Mouse (Mus musculus) stomach, embryonic 15.5 days (tissue): ENCODE data around the gene Fkbp14. TPM values are rescaled to one million over a fixed set of nuclear protein-coding genes. Genes with fewer than 3 reads are reported as not detected.

ENCODE experiments used
- ATAC-seq: fragments of 200-750 bp; cut with Nextera tagmentation; 2 replicates; pipeline ENCODE4 v1.8.0; 2017; ENCODE audit warnings: low read depth, moderate number of reproducible peaks, moderate TSS enrichment; ENCODE audit not compliant: insufficient read depth, low FRiP score
- H3K27ac ChIP-seq: fragments of 300-500 bp; sonication (generic); 2 replicates; pipeline ENCODE4 v1.5.1; 2015; ENCODE audit warnings: mild to moderate bottlenecking, inconsistent platforms
- H3K27me3 ChIP-seq: fragments of 300-500 bp; sonication (generic); replicated peaks from 2 replicates; pipeline ENCODE4 v1.6.1; 2015; ENCODE audit warnings: inconsistent platforms
- H3K36me3 ChIP-seq: fragments of 300-500 bp; sonication (generic); 2 replicates; pipeline ENCODE4 v1.6.1; 2015; ENCODE audit warnings: inconsistent platforms
- H3K4me1 ChIP-seq: fragments of 300-500 bp; sonication (generic); 2 replicates; pipeline ENCODE4 v1.6.1; 2015; ENCODE audit warnings: inconsistent platforms
- H3K4me2 ChIP-seq: fragments of 300-500 bp; sonication (generic); 2 replicates; pipeline ENCODE4 v1.6.1; 2015; ENCODE audit warnings: mild to moderate bottlenecking, inconsistent platforms
- H3K4me3 ChIP-seq: fragments of 300-500 bp; sonication (generic); replicated peaks from 2 replicates; pipeline ENCODE4 v1.5.1; 2015; ENCODE audit warnings: inconsistent platforms
- H3K9ac ChIP-seq: fragments of 300-500 bp; sonication (generic); 2 replicates; pipeline ENCODE4 v1.6.1; 2015; ENCODE audit warnings: inconsistent platforms
- H3K9me3 ChIP-seq: fragments of 300-500 bp; sonication (generic); 2 replicates; pipeline ENCODE4 v1.6.1; 2016; ENCODE audit warnings: inconsistent platforms
- WGBS: fragments of 180-500 bp; shearing (Covaris S2); methylation state at CpG from one replicate; pipeline ENCODE4 v1.1.7; 2015; 5-methylcytosine and 5-hydroxymethylcytosine counted together
- polyA plus RNA-seq: library from polyadenylated mRNA; unstranded; fragments of >200 nt; fragmentation: Nextera tagmentation; extraction: Ambion mirVana; gene quantifications from 2 replicates; pipeline ENCODE4 v1.2.1, GENCODE M21; 2015

Gene Fkbp14
- polyA plus RNA-seq, 1 experiment from 2014 or later, result 28.0 TPM

DNA sequence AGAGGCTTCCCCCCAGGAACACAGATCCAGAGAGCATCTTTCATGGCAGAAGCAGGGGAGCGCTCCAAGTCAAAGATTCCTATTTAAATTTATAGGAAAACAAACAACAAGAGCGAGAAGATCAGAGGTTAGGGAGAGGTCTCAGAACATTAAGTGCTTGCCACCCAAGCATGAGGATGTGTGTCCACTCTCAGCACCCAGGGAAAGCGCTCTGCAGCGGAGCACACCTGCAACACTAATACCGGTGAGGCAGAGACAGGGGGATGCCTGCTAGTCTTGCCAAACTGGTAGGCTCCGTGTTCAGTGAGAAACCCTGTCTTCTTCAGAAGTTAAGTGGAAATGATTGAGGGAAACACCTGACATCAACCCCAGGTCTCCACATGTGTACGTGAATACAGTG is 57.7 kb downstream of the Fkbp14 start:
- Histone ChIP-seq H3K4me3 (no peak overlapping the region), H3K9me3 (no peaks in the 10 kb centered on the region), H3K4me2 (no peak overlapping the region), H3K27ac (no peak overlapping the region), H3K36me3 (no peaks in the 10 kb centered on the region), H3K27me3 (no peaks in the 10 kb centered on the region), H3K9ac (no peak overlapping the region), H3K4me1 (no peaks in the 10 kb centered on the region)
- 86% methylated on average over 7 of the region's 7 CpGs for WGBS
- no peak for ATAC-seq

- Histone ChIP-seq H3K36me3 (no peaks in the 10 kb centered on the region), H3K9me3 (no peaks in the 10 kb centered on the region), H3K4me2 (no peak overlapping the region), H3K27me3 (no peaks in the 10 kb centered on the region), H3K9ac (no peak overlapping the region), H3K27ac (no peak overlapping the region), H3K4me1 (no peaks in the 10 kb centered on the region), H3K4me3 (no peak overlapping the region)
- WGBS, result 48% methylated on average over 3 of the region's 3 CpGs
- no peak for ATAC-seq
Measured at GRCm38 (mm10) chr6:54538773-54539173, 58.3 kb downstream of the Fkbp14 start.

DNA sequence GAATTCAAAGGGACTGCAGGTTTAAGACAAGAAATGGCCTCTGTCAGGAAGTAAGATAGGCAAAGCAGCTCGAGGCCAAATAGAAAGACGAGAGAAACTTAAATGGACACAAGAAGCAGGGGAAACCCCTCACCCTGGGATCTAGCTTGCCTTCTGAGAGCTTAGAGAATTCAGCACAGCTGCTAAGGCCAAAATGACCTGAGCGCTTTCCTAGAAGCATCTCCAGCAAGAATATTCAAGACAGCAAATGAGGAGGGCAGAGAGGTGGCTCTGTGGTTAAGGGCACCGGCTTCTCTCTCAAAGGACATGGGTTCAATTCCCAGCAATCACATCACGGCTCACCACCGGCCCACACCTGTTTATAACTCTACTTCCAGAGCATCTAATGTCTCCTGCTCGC is 60.1 kb downstream of the Fkbp14 start:
- H3K4me1 ChIP-seq, result no peaks in the 10 kb centered on the region
- H3K9me3 ChIP-seq, result no peaks in the 10 kb centered on the region
- H3K4me2 ChIP-seq, result no peak overlapping the region
- no peaks in the 10 kb centered on the region for H3K36me3 ChIP-seq
- no peak overlapping the region for H3K4me3 ChIP-seq
- 77% methylated on average over 7 of the region's 7 CpGs for WGBS
- no peak overlapping the region for H3K27ac ChIP-seq
- H3K9ac ChIP-seq, result no peak overlapping the region
- ATAC-seq, result no peak
- no peaks in the 10 kb centered on the region for H3K27me3 ChIP-seq

- no peak for ATAC-seq
- no peaks in the 10 kb centered on the region for H3K9me3 ChIP-seq
- 85% methylated on average over 4 of the region's 4 CpGs for WGBS
- no peak overlapping the region for H3K4me3 ChIP-seq
- no peak overlapping the region for H3K27ac ChIP-seq
- H3K27me3 ChIP-seq, result no peaks in the 10 kb centered on the region
- H3K4me1 ChIP-seq, result no peaks in the 10 kb centered on the region
- no peak overlapping the region for H3K4me2 ChIP-seq
- H3K9ac ChIP-seq, result no peak overlapping the region
- H3K36me3 ChIP-seq, result no peaks in the 10 kb centered on the region
Measured at GRCm38 (mm10) chr6:54535485-54535884, 61.6 kb downstream of the Fkbp14 start.

DNA sequence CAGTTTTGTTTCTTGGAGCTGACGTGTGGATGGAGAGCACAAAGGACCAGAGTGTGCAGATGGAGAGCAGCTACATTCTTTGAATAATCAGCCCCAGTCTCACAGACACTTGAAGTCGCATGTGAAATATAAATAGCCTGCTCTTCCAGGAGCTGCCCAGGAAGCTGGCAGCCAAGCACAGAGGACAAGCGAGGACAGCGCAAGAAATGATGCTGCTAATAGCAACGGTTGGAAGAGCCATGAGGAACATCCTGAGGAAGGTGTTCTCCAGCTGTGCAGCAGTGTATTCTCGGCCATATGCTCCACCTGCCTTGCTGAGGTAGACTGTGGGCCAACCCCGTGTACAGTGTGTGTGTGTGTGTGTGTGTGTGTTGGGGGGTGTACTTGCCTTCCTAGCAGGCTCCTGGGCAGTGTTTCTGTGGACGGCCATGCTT is 66.0 kb downstream of the Fkbp14 start:
- no peaks in the 10 kb centered on the region for H3K4me1 ChIP-seq
- no peak overlapping the region for H3K4me3 ChIP-seq
- H3K27ac ChIP-seq, result no peak overlapping the region
- WGBS, result 60% methylated on average over 8 of the region's 8 CpGs
- H3K36me3 ChIP-seq, result no peaks in the 10 kb centered on the region
- no peaks in the 10 kb centered on the region for H3K9me3 ChIP-seq
- no peak overlapping the region for H3K4me2 ChIP-seq
- ATAC-seq, result no peak
- no peak overlapping the region for H3K9ac ChIP-seq
- no peaks in the 10 kb centered on the region for H3K27me3 ChIP-seq

DNA sequence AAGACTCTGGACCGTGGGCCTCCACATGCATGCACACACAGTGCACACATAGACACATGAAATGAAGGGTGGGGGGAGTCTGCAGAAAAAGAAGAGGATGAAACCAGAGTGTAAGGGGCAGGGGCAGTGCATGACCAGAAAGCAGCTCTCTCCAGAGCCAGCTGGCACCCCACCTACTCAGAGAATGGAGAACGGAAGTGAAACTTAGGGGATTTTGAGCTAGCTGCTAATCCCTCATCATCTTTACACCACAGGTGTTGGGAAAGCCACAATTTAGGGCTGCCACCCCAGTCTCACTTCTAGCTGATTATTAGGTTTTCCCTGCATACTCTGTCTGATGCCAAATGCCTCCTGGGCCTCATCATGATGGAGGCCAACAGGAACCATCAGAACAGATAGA is 66.9 kb downstream of the Fkbp14 start:
- H3K4me2 ChIP-seq, result no peak overlapping the region
- H3K4me3 ChIP-seq, result no peak overlapping the region
- H3K27ac ChIP-seq, result no peak overlapping the region
- no peaks in the 10 kb centered on the region for H3K36me3 ChIP-seq
- H3K9ac ChIP-seq, result no peak overlapping the region
- 84% methylated on average over 2 of the region's 2 CpGs for WGBS
- no peaks in the 10 kb centered on the region for H3K27me3 ChIP-seq
- H3K9me3 ChIP-seq, result no peaks in the 10 kb centered on the region
- no peaks in the 10 kb centered on the region for H3K4me1 ChIP-seq
- ATAC-seq, result no peak

DNA sequence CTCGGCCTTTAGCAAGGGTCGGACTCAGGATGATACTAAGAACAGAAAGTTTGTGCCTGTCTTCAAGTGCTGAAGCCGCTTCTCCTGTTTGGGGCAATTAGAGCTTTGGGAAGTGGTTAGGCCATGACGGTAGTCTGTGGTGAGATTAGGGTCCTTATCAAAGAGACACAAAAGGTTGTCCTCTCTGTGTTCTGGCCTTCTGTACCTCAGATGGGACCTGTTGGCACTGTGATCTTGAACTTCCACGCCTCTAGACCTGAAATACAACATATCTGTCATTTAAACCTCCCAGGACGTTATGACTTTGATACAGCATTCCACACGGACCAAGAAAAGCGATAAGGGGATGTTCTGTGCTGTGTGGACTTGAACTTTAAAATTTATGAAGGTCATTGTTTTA is 68.4 kb downstream of the Fkbp14 start:
- Histone ChIP-seq H3K4me3 (no peak overlapping the region), H3K27me3 (no peaks in the 10 kb centered on the region), H3K9me3 (no peaks in the 10 kb centered on the region), H3K36me3 (no peaks in the 10 kb centered on the region), H3K9ac (no peak overlapping the region), H3K27ac (no peak overlapping the region), H3K4me2 (no peak overlapping the region), H3K4me1 (no peaks in the 10 kb centered on the region)
- 77% methylated on average over 8 of the region's 8 CpGs for WGBS
- no peak for ATAC-seq

Other genes starting within 250 kb of the Fkbp14 start
- 0.89 and 1.2 TPM in 2 replicates for gene Wipf3, start 167.7 kb downstream of the Fkbp14 start, polyA plus RNA-seq
- 8.5 and 9.1 TPM in 2 replicates for gene Scrn1, start 30.8 kb downstream of the Fkbp14 start, polyA plus RNA-seq
- gene Plekha8, start 2.2 kb downstream of the Fkbp14 start, polyA plus RNA-seq, result 5.8 and 6.2 TPM in 2 replicates
- gene Mturn, start 84.3 kb upstream of the Fkbp14 start, polyA plus RNA-seq, result 8.0 and 8.2 TPM in 2 replicates
- gene Znrf2, start 219.6 kb upstream of the Fkbp14 start, polyA plus RNA-seq, result 4.3 and 5.3 TPM in 2 replicates